Mouse (Mus musculus) adrenal gland, adult (tissue): Measurements from ENCODE around the gene Rab11fip3.
"Not testable (repeated sequence)": the region's sequence is repeated elsewhere in the genome, so short reads cannot be mapped to it uniquely, and the experiment has no call there.

ENCODE experiments used
- DNase-seq, 2 experiments: peaks; one replicate each; pipeline ENCODE4 v3.0.0; 2022 to 2023; ENCODE audit warnings: low spot score in 1 of 2; ENCODE audit not compliant: inconsistent age in 2 of 2

Gene Rab11fip3

GRCm38 (mm10) chr17:26068831-26069739 lies at the start of gene Rab11fip3:
Gene Rab11fip3, minus strand, starts transcription at chr17:26069555.
- peak; percentile 84 to 96 for DNase-seq

DNA sequence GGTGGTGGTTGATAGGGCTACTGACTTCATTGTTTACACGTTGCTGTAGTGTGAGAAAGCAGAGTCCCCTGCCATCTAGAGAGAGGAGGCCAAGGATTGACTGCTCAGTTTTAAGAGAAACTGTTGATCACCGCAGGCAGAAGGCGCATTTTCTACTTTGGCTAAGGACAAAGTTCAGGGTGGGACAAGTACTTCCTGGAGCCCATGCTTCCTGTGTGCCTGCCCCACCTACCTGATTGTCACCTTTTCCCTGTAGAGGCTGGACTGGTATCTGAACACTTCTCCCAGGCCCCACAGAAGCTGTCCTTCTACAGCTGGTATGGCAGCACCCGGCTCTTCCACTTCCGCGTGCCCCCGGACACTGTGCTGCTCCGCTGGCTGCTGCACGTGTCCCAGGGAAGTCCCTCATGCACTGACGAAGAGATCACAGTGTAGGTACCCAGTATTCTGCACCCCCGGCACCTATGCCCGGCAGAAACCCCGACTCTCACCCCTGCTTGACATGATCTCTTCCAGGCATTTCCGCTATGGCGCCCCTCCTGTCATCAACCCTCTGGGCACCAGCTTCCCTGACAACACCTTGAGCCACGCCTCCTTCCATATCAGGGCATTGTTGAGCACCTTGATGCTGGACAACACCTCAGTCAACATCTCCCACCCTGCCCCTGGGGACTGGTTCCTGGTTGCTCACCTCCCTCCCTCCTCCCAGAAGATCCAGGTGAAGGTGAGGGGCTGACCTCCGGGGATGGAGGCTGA lies 47.3 kb upstream of the Rab11fip3 start:
- no peak for DNase-seq

- DNase-seq = no peak
Observed at GRCm38 (mm10) chr17:26115956-26116487, 46.7 kb upstream of the Rab11fip3 start.

- DNase-seq = peak in 1 of 2 experiments; percentile 19
Observed at GRCm38 (mm10) chr17:26115205-26115898, 46.0 kb upstream of the Rab11fip3 start.

DNA sequence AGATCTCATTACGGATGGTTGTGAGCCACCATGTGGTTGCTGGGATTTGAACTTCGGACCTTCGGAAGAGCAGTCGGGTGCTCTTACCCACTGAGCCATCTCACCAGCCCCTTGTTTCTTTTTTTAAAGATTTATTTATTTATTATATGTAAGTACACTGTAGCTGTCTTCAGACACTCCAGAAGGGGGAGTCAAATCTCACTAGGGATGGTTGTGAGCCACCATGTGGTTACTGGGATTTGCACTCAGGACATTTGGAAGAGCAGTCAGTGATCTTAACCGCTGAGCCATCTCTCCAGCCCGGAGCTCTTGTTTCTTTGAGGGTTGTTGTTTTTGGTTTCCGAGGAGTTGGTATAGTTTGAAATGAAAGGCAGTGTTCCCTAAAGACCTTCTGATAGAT lies 45.1 kb upstream of the Rab11fip3 start:
- DNase-seq = not testable (repeated sequence)

DNA sequence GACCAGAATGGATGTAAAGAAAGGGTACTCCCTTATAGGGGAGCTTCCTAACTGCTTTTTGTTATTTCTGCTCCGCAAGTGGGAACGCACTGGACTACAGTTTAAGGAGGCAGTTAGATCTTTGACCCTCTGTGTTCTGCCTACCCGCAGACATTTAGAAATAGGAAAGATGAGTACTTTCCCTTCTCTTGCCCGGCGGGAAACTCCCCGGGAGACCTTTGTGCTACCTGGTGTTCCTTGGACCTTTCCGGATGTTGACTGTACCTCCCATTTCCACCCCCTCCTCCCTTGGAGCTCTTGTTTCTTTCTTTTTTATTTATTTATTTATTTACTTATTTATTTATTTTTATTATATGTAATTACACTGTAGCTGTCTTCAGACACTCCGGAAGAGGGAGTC lies 44.7 kb upstream of the Rab11fip3 start:
- DNase-seq = no peak

GRCm38 (mm10) chr17:26113181-26113948 lies 44.0 kb upstream of the Rab11fip3 start, which contains the start of gene Tmem8:
Gene Tmem8, plus strand, starts transcription at chr17:26113299.
- DNase-seq = peak; percentile 83 to 92

DNA sequence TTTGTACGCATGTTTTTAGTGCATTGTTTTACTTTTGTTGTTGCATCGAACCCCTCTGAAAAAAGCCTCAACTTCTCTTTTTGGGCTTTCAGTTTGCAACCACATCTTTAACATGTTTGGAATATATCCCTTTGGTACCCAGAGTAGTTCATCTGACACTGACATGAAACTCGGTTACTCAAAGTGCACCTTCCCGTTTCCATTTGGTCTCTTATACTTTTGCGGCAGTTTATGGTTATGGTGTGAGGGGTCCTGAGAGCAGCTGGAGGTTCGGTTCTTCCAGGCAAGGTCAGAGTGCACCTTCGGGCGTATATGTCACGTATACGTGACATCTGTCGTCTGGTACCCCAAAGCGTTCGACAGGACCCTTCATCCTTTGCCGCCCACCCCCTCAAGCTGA lies 43.4 kb upstream of the Rab11fip3 start:
- no peak for DNase-seq

DNA sequence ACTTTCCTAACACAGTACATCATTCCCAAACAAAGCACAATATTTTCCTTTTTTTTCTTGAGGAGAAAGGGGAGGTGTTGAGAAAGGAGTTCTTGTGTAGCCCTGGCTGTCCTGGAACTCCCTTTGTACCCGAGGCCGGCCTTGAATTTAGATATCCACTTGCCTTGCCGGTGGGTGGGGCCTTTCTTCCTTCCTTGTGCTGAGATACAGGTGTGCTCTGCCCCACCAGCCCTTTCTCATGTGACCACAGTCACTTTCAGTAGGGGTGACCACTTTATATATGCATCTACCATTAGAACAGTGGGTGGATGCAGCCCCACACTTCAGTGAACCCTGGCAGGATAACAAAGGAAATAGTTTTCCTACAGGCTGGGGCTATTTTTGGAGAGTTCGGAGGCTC lies 42.4 kb upstream of the Rab11fip3 start:
- DNase-seq = no peak

DNA sequence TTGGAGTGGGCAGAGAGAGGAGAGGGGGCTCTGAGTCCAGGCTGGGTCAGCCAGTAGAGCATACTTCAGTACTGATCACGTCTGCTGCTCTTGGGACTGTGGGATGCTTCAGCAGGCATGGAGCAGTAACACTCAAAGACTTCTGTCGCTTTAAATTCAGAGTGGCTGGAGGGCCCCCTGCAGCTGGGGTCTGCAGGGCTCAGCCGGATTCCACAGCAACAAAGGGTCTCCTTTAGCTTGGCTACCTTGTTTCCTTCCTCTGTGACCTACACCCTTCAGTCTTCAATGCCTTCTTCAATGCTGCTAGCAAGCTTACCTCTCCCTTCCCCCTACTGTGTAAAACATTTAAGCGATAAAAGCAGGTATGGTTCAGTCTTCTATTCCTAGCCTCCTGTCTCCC lies 41.7 kb upstream of the Rab11fip3 start:
- no peak for DNase-seq

DNA sequence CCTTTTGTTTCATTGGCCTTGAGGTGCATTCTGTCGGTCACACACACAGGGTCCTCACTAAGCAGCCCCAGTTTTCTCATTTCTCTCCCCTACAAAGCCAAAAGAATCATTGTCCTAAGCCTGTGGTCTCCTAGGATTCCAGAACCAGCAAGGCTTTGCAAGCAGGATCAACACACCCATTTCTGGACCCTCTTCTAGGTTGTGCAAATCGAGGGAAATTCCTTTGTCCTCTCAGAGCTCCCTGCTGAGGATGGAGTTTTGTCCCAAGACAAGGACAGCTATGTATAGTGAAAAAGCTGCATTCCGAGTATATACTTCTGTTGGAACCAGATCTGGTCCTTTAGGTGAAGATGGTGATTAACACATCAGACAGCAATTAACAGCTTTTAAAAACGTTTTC lies 40.8 kb upstream of the Rab11fip3 start:
- no peak for DNase-seq

GRCm38 (mm10) chr17:26105619-26106018 lies 36.3 kb upstream of the Rab11fip3 start:
- DNase-seq = no peak

GRCm38 (mm10) chr17:26101478-26101877 lies 32.1 kb upstream of the Rab11fip3 start:
- peak in 1 of 2 experiments; percentile 41 for DNase-seq

- DNase-seq = peak in 1 of 2 experiments; percentile 27
Observed at GRCm38 (mm10) chr17:26100166-26100565, 30.8 kb upstream of the Rab11fip3 start.

DNA sequence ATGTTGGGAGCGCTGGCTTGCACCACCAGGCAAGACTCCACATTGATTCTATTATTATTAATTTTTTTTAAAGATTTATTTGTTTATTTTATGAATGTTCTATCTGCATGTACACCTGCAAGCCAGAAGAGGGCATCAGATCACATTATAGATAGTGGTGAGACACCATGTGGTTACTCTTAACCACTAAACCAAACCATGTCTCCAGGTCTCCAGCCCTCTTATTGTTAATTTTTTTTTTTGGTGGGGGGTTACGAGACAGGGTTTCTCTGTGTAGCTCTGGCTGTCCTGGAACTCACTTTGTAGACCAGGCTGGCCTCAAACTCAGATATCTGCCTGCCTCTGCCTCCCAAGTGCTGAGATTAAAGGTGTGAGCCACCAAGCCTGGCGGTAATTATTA lies 30.0 kb upstream of the Rab11fip3 start:
- peak in 1 of 2 experiments; percentile 74 for DNase-seq

DNA sequence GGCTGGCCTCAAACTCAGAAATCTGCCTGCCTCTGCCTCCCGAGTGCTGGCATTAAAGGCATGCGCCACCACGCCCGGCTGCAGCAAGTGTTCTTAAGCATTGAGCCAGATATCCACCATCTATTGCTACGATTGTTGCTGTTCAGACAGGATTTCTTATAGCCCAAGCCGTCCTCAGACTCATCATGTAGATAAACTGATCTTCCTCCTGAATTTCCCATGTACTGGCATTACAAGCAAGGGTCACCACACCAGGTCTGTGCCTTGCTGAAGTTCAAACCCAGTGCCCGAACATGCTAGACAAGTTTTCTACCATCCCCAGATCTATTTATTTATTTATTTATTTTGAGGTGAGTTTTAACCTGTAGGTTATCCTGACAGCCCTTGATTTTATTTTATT lies 29.1 kb upstream of the Rab11fip3 start:
- peak in 1 of 2 experiments; percentile 34 for DNase-seq

DNA sequence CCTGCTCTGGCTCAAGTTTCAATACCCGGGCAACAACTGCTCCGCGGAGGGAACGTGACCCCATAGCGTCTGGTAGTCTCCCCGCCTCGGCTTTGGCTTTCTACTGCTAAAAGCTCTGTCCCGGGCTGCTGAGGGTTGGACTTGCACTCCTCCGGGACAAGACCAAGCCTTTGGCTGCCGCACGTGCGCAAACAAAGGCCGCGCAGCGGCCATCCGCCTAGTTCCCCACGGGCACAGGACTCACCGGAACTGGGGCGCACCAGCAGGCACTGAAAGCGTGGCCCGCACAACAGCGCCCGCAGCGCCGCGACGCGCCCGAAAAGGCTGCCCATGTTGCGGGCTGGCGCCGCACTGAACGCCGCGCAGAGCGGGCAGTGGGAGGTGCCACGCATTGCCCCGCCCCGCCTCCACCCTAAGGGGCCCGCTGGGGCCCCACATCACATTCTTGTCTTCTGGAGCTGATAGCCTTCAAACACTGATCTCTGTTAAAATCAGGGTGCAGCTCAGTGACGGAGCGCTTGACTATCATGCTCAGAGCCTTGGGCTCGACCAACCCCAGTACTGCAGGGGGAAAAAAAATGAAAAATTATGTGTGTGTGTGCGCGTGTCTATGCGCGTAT lies 25.9 kb upstream of the Rab11fip3 start, which contains the start of gene Nme4:
Nme4 (minus strand) TSS at position 482 of the 620 bp plus-strand sequence.
- peak; percentile 64 to 84 for DNase-seq

DNA sequence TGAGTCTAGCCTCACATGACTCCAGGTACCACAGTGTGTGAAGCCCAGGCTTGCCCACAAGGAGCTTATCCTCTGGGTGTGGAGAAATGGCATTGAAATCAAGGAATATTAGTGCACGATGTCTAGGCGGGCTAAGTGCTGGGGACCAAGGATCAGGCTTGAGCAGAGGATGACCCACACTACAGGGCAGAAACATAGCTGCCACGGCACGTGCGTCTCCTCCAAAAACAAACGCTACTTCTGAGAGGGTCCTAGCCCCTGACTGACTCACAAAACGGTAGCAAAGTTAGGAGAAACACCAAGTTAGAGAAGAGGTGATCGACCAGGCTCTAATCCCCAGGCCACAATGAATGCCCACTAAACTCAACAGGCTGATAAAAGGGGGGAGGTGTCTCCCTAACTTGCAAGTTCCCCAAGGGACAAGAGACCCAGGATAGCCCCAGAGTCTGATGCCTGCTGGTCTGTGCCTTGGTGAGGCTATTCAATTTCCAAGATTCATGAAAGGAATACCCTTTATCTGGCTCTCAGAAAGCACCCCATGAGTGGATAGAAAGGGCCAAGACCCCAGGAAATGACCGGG lies 25.3 kb upstream of the Rab11fip3 start:
- DNase-seq = no peak

DNA sequence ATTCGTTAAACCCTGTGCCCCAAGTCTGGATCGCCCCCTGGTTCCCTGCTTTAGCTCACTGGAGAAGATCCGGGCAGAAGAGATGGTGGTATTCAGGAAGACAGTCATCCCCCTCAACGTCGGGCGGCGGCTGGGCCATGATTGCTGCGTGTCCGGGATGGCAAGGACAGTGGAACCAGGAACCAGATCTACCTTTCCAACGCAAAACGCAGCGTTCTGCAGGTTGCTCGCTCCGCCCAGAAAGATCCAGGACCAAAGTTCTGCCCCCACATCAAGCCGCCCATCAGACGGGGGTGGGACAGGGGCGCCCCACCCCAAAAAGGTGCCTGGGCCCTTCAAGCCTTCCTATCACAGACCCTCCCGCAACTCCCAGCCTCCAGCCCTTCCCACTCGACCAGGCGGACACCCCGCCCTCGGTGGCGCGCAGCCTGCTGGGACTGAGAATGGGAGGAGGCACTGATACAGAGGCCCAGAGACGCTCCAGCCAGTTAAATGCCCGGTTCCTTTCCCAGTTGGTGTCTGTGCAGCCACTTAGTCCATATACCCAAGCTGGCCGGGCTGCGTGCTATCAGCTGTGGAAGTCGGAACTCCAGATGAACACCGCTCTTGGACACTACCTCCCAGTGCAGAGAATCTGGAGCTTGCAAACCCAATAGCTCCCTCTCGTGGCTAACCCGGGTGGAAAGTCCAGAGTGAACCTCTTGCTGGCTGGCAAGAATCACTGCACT lies 20.7 kb upstream of the Rab11fip3 start, which contains the start of gene Decr2:
Decr2 (minus strand) TSS at position 433 of the 728 bp plus-strand sequence.
- DNase-seq = peak; percentile 94 to 97
